Mouse (Mus musculus) A20 (cell line): Measurements from ENCODE around the gene Col15a1.
A peak's percentile ranks its signal among the peaks of the same experiment; 100 is the strongest.

Experiments used
- DNase-seq: peaks from one replicate; pipeline ENCODE4 v3.0.0-alpha.2; 2011; ENCODE audit warnings: low read depth, low spot score

The Col15a1 gene

GRCm38 (mm10) chr4:47230498-47230897, 22.5 kb downstream of the Col15a1 start:
- no peak for DNase-seq

- no peak for DNase-seq
Observed at GRCm38 (mm10) chr4:47231322-47231721, 23.4 kb downstream of the Col15a1 start.

GRCm38 (mm10) chr4:47233192-47233835, 25.4 kb downstream of the Col15a1 start:
- no peak for DNase-seq

GRCm38 (mm10) chr4:47234667-47235267, 26.8 kb downstream of the Col15a1 start:
- DNase-seq = peak; percentile 55

GRCm38 (mm10) chr4:47235312-47235711, 27.4 kb downstream of the Col15a1 start:
- DNase-seq = no peak

- DNase-seq = no peak
Observed at GRCm38 (mm10) chr4:47236104-47236503, 28.1 kb downstream of the Col15a1 start.

GRCm38 (mm10) chr4:47237220-47237619, 29.3 kb downstream of the Col15a1 start:
- no peak for DNase-seq

- no peak for DNase-seq
Observed at GRCm38 (mm10) chr4:47239114-47239513, 31.2 kb downstream of the Col15a1 start.

GRCm38 (mm10) chr4:47240901-47241300, 32.9 kb downstream of the Col15a1 start:
- no peak for DNase-seq

- no peak for DNase-seq
Observed at GRCm38 (mm10) chr4:47242127-47242526, 34.2 kb downstream of the Col15a1 start.

GRCm38 (mm10) chr4:47244651-47245050, 36.7 kb downstream of the Col15a1 start:
- DNase-seq = no peak

GRCm38 (mm10) chr4:47245621-47246020, 37.7 kb downstream of the Col15a1 start:
- no peak for DNase-seq

- peak; percentile 76 for DNase-seq
Observed at GRCm38 (mm10) chr4:47246811-47247210, 38.9 kb downstream of the Col15a1 start.

- DNase-seq = no peak
Observed at GRCm38 (mm10) chr4:47247574-47247973, 39.6 kb downstream of the Col15a1 start.

GRCm38 (mm10) chr4:47249193-47249592, 41.2 kb downstream of the Col15a1 start:
- no peak for DNase-seq

GRCm38 (mm10) chr4:47251069-47251468, 43.1 kb downstream of the Col15a1 start:
- peak; percentile 95 for DNase-seq

GRCm38 (mm10) chr4:47251693-47252435, 43.9 kb downstream of the Col15a1 start:
- DNase-seq = no peak

GRCm38 (mm10) chr4:47252627-47253026, 44.7 kb downstream of the Col15a1 start:
- DNase-seq = peak; percentile 32

- DNase-seq = peak; percentile 70
Observed at GRCm38 (mm10) chr4:47255641-47256040, 47.7 kb downstream of the Col15a1 start.

GRCm38 (mm10) chr4:47258201-47258600, 50.2 kb downstream of the Col15a1 start:
- DNase-seq = no peak

- no peak for DNase-seq
Observed at GRCm38 (mm10) chr4:47261049-47261448, 53.1 kb downstream of the Col15a1 start.

GRCm38 (mm10) chr4:47261919-47262318, 54.0 kb downstream of the Col15a1 start:
- DNase-seq = no peak

- DNase-seq = no peak
Observed at GRCm38 (mm10) chr4:47265555-47265954, 57.6 kb downstream of the Col15a1 start.
